Mouse (Mus musculus) effector memory CD4-positive, alpha-beta T cell, adult 5 months (primary cell): ENCODE measurements around the gene Sidt2. TPM values are rescaled to one million over a fixed set of nuclear protein-coding genes. Genes with fewer than 3 reads are reported as not detected.

Experiments
- polyA plus RNA-seq: library from polyadenylated mRNA; unstranded; fragments of 100-300 nt; shearing (Covaris generic); gene quantifications from one replicate; pipeline ENCODE4 v1.2.1, GENCODE M21; 2017

Sidt2 gene
- polyA plus RNA-seq = 280 TPM

DNA sequence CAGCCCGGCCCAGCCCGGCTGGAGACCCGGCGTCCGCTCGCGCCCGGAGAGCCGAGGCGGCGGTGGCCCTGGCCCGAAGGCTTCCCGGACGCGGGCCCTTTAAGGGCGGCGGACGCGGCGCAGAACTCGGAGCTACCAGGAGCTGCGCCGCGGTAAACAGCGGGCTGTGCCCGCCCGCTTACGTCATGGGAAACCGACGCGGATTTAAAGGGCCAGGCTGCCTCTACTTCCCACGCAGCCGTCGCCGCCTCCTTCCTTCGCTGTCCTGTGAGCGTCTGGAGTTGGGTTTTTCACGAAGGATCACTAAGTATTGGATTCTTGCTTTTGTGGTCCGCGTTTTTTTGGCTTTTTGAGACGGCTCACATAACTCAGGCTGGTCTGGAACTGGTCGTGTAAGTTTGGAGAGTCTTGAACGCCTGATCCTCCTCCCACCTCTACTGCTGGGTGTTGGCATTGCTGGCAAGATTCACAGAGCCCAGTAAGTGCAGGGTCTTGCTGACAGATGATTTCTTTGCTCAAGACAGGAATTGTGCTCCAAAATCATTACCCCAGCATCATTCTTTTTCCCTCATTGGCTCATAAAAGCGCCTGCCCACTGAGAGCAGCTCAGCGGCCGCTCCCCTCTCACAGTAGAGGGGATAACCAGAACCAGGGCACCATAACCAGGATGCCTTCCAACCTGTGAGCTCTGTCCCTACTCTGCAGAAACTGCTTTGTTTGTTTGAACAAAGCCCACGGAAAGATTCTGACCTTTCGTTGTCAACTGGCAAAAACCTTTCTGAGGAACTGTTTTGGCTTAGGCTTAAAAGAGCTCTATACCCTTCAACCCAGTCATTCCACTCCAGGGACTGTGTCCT lies at the start of gene Sidt2:
Sidt2 (minus strand) TSS at position 152 of the 857 bp plus-strand sequence.

DNA sequence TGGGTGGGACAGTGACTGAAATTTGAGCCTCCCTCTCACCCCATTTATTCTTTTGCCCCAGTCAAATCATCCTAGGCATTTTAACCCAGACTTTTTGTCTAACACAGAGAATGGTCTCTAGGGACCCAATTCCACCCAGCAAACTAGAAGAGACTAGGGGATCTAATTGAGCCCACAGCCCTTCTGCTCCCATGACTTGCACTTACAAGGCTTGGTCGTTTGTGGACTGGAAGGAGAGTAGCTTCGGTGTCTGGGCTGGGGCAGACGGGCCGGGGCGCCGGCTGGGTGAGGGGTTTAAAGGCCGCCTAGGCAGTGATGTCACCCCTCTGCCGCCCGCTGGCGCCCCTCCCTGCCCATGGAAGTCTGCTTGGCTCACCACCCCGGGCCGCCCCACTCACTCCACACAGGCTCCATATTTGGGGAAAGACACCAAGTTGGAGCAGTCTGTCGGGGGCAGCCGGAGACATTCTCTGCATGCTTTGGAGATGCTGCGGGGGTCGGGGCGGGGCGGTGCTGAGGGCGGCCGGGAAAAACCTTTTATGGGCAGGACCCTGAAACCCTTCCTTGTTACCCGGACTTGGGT lies 19.3 kb downstream of the Sidt2 start, which contains the start of gene Tagln:
Tagln (minus strand) TSS at position 431 of the 583 bp plus-strand sequence.

DNA sequence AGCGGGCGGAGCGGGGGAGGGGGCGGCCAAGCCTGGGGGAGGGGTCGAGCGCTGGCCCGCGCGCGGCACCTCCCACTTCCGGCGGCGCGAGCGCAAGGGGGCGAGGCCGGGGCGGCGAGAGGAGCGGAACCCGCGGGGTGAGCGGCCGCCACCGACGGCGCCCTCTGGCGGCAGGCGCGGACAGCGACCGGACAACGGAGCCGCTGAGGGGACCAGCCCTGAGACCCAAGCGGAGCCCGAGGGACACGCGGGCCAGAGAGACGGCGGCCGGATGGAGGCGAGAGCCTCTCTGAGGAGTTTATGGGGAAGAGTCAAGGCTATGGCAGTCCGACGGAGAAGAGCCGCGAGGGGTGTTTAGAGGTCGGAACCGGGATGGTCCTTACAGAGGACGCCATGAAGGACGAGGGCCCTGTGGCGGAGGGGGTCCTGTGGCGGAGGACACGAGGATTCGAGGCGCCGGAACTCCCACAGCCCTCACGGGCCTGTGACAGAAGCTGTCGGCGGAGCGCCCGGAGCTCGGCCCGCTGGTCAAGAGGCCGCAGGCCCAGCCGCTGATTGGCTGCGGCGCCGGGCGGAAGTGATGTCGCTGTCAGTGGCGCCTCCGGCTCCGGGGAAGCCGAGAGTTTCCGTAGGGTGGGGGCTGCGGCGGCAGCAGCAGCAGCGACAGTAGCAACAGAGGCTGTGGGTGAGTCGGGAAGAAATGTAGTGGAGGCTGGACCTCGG lies 48.5 kb downstream of the Sidt2 start, which contains the start of the genes Pcsk7 and Rnf214:
Pcsk7 (plus strand) TSS at position 143 of the 723 bp plus-strand sequence.
Rnf214 (minus strand) TSS at position 557 of the 723 bp plus-strand sequence.

Other genes starting within 250 kb of the Sidt2 start
- 16.8 TPM for gene Cep164, start 126.6 kb downstream of the Sidt2 start, polyA plus RNA-seq
- gene Bace1, start 116.7 kb downstream of the Sidt2 start, polyA plus RNA-seq = 1.8 TPM
- gene Pcsk7, start 48.8 kb downstream of the Sidt2 start, polyA plus RNA-seq = 49.9 TPM
- gene Rnf214, start 48.3 kb downstream of the Sidt2 start, polyA plus RNA-seq = 26.9 TPM
- gene Tagln, start 19.2 kb downstream of the Sidt2 start, polyA plus RNA-seq = 1.8 TPM
- 76.8 TPM for gene Pafah1b2, start 57.4 kb upstream of the Sidt2 start, polyA plus RNA-seq
- gene Sik3, start 57.6 kb upstream of the Sidt2 start, polyA plus RNA-seq = 86.9 TPM